Mouse (Mus musculus): ENCODE results near the gene Upk3b.
A peak's percentile ranks its signal among the peaks of the same experiment; 100 is the strongest.

Upk3b gene

DNA sequence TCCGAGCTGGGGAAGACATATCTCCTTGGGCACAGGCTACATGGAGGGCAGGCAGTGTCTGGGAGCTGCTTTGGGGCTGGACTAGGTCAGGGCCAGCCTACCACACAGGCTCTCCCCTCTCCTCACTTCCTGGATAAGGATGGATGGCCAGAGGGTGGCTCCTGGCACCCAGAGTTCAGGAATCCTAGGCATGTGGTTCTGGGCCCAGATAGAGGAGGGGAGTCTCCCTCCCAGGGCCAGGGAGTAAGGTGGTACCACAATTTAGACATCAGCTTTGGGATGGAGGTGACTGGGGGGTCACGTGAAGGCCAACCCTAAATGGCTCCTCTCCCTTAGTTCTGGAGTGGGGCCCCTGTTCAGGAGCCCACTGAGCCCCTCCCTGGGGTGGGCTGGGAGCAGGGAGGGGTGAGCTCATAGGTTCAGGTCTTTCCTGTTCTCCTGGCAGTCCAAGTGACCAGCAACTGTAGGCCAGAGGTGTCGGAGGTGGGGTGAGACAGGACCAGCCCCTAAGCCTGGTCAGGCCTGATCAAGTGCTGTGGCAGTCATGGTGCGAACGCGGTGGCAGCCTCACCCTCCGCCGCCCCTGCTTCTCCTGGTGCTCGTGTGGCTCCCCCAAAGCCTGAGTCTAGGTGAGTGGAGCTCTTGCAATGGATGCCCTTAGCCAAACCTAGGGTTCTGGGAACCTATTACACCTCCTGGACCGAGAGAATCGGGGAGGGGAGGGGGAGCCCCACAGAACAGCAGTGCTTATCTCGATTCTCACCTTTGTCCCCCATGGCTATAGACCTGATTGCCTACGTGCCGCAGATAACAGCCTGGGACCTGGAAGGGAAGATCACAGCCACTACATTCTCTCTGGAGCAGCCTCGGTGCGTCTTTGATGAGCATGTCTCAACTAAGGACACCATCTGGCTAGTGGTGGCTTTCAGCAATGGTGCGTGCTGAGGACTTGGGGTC is at the start of gene Upk3b:
Gene Upk3b (plus strand): TSS at position 239 of the 957 bp plus-strand sequence.
- peak in 1 of 2 experiments; percentile 43 for DNase-seq (ENCODE audit: low spot score in 2 of 2)

DNA sequence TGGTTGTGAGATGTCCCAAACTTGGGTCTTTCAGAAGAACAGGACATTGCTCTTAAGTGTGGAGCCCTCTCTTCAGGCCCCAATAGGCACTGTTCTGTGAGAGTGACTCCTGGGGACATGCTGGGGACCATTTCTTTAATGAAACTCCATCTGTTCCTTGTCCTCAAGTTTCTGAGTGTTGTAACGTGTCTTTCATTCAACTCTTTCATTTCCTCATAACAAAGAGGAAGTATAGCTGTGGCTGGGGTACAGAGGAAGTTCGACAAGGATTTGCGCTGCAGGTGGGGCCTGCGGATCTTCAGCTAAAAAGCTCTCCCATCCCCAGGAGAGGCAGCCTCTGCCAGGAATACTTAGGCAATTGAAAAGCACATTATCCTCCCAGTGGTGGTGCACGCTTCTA is 47.7 kb upstream of the Upk3b start:
- no peak for DNase-seq (ENCODE audit: low spot score in 2 of 2)

DNA sequence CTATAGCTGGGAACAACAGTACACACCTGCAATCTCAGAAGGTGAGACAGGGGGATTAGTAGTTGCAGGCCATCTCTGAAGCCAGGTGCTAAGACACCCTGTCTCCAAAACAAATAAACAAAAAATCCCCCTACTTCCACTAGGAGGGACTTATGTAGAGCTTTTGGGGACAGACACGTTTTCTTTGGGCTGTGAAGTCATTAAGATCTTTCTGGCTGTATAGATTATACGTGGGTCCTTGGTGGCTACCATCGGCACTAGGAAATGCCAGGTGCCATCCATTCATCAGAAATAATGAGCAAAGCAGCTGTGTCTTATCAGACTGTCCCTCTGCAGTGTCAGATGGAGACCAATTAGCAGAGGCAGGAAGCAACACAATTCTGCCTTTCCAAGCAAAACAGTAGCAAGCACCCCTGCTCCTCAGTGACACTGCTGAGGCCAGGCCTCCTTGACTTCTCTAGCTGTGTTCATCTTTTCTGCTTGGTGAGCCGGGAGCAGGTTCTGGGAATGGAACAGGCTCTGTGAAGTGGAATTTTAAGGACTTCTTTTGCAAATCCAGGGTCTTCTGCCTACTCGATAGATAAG is 44.8 kb upstream of the Upk3b start:
- no peak for DNase-seq (ENCODE audit: low spot score in 2 of 2)

DNA sequence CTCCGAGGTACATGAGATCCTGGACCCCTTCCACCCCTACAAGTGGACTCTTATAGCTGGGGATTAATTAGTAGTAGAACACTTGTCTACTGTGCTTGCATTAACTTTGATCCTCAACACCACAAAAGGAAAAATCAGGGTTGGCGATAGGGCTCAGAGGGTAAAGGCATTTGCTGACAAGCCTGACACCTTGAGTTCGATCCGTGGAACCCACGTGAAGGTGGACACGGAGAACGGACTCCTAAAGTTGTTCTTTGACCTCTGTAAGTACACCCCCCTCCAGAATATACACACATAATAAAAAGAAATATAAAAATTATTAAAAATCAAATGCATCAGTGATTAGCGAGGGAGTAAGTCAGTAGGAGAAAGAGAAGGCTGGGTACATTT is 44.0 kb upstream of the Upk3b start:
- DNase-seq (ENCODE audit: low spot score in 2 of 2) = no peak

DNA sequence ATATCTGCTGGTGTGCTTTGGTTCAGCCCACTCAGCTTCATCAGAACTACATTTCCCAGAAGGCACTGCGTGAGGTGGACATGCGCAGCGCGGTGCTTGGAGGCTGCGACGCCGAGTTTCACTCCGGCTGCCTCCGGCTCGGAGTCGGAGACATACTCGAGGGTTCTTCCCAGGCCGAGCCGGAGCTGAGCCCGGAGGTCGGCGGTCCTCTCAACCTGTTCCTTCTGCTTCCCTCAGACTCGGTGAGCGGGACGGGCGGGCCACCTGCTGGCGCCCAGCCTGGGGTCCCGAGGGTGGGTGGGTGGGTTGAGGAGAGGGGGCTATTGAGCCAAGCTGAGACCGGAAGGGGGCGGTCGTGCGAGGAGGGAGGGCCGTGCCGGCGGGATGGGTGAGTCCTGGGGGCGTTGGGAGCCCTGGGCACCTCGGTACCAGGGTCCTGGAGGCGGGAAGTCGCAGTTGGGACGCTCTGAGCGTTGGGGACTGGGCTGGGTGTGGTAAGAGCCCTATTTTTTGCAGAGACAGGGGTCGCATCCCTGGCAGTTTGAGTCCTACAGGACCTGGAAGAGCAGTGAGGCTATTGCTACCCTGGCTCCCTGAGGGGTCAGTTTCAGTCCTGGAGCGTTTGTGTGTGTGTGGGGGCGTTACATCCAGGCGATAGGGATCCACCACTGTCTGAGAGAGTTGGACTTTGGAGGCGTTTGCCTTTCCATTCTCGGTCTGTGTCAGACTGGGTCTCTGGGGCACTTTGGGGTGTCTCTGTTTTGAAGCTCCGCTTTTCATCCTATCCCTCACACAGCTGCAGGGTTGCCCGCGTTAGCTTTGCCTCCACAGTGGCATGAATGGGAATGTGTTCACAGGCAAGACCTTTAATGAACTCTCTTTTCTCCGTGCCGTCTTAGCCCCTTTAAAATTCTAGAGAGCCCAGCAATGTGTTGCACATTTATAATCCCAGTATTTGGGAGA is 43.3 kb upstream of the Upk3b start, which contains the start of gene Dtx2:
Gene Dtx2 (plus strand): TSS at position 76 of the 963 bp plus-strand sequence.
- DNase-seq (ENCODE audit: low spot score in 2 of 2) = peak; percentile 85 to 90

DNA sequence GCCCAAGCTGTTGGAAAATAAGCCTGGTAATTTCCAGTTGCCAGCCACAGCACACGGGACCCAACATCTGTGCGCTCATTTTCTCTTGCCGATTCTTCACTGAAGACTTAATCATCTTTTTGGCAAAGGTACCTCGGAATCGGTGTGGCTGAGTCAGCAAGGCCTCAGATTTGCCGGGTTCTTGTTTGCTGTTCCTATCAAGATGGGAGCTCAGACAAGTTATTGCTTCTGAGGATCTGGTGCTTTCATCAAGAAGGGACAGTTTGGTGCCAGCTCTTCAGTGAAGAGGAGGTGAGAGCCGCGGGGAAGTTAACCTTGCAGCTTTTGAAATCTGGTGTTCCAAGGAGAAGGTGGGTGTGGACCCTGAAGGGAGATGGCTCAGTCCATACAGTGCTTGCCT is 42.1 kb upstream of the Upk3b start:
- DNase-seq (ENCODE audit: low spot score in 2 of 2) = no peak

DNA sequence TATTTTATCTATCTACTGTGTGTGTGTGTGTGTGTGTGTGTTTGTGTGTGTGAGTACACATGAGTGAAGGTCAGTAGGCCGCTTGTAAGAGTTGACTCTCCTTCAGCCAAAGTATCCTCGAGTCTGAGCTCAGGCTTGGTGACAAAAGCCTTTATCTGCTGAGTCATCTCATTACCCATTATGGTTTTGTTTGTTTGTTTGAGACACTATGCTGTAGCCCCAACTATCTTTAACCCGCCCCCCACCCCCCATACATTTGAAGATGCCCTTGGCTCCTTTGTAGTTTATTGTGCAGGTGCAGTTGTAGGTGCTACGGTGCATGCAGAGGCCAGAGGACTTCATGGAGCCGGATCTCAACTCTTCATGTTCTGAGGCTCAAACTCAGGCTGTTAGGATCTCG is 37.1 kb upstream of the Upk3b start:
- DNase-seq (ENCODE audit: low spot score in 2 of 2) = no peak

DNA sequence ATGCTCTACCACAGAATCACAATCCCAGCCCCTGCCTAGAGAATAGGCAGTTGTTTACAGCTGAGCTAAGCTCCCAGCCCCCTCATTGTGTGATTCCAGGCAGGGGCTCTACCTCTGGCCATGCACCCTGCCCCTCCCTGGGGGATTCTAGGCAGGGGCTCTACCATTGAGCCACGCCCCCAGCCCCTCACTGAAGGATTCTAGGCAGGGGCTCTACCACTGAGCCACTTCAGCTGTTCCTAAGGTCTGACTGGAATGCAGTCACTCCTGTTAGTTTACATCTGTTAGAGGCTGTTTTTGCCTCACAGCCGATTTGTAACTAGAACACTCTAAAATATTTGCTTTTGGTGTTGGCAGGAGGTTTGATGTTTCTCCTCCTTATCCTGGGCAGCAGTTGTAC is 36.0 kb upstream of the Upk3b start:
- DNase-seq (ENCODE audit: low spot score in 2 of 2) = no peak

DNA sequence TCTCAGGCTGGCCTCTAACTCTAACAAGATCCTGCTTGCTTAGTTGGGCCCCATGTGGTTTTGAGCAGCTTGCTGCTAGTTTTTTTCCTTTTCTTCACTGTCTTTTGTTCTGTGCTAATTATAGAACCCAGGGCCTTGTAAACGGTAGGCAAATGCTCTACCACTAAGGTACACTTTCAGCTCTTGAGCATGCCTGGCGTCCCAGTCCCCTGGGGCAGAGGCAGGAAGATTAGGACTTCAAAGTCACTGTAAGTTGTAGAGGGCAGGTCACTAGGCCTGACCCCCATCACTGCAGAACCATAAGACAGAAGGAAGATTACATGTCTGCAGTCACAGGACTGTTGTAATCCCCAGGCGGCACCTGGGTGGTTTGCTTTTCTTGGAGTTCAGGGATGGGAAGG is 35.5 kb upstream of the Upk3b start:
- no peak for DNase-seq (ENCODE audit: low spot score in 2 of 2)

DNA sequence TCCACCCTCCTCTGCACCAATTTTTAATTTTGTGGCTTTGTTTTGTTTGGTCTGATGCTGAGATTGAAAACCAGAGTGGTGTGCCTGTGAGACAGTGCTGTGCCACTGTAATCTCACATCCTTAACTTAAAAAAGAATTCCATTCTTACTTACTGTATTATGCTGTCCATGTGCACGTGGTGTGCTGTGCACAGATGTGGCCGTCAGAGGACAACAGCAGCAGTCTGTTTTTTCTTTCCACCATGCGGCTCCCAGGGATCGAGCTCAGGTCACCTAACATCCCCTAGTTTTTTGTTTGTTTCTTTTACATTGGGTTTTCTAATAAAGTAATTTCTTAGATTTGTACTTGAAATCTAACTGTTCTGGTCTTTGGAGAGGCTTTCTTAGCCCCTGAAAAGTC is 33.8 kb upstream of the Upk3b start:
- DNase-seq (ENCODE audit: low spot score in 2 of 2) = no peak

DNA sequence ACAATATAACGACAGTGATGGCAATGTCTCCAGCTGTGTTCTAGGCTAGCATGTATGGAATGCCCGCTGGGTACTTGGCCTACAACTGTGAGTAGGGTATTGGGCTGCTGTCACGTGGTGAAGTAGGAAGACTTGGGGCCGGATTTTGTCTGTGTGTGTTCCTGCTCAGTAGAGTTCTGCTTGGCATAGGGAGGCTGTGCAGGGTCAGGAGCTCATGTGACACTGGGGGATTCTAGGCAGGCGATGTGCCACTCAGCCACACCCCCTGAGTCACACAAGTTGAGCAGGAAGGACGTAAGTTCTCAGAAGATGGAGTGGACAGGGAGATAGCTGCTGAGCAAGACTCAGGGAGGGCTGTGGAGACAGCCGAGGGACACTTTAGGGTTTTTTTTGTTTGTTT is 30.6 kb upstream of the Upk3b start:
- no peak for DNase-seq (ENCODE audit: low spot score in 2 of 2)

DNA sequence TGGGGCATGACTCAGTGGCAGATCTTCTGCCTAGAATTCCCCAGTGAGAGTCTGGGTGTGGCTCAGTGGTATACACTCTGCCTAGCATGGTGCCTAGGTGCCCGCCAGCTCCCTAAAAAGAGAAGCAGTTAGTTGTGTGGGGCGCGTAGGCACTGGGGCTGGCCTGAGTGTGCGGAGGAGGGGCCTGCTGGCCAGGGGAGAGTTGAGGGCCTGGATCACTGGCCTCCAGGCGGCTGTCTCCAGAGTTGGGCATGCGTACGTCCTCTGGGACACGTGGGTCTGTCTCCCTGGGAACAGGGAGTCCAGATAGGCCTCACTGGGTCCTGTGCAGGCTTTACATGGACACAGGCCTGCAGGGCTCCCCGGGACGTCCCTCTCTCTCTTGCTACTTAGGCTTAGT is 23.4 kb upstream of the Upk3b start:
- DNase-seq (ENCODE audit: low spot score in 2 of 2) = peak in 1 of 2 experiments; percentile 33

DNA sequence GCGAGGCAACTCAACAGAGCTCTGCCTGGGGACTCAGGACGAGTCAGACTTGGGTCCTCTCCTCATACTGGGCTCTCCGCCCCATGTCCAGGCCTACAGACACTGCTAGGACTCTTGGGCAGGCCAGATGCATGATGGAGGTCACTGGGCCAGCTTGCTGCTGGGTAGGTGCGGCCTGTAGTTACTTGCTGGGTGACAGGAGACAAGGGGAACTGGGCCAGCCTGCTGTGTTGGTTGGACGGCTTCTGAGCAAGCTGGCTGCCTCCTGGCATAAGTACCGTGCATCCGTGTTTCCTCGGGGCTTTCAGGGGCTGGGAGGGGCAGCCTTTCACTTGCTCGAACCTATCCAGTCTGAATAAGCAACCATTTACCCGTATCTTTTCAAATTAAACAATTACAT is 22.7 kb upstream of the Upk3b start:
- DNase-seq (ENCODE audit: low spot score in 2 of 2) = peak in 1 of 2 experiments; percentile 33

DNA sequence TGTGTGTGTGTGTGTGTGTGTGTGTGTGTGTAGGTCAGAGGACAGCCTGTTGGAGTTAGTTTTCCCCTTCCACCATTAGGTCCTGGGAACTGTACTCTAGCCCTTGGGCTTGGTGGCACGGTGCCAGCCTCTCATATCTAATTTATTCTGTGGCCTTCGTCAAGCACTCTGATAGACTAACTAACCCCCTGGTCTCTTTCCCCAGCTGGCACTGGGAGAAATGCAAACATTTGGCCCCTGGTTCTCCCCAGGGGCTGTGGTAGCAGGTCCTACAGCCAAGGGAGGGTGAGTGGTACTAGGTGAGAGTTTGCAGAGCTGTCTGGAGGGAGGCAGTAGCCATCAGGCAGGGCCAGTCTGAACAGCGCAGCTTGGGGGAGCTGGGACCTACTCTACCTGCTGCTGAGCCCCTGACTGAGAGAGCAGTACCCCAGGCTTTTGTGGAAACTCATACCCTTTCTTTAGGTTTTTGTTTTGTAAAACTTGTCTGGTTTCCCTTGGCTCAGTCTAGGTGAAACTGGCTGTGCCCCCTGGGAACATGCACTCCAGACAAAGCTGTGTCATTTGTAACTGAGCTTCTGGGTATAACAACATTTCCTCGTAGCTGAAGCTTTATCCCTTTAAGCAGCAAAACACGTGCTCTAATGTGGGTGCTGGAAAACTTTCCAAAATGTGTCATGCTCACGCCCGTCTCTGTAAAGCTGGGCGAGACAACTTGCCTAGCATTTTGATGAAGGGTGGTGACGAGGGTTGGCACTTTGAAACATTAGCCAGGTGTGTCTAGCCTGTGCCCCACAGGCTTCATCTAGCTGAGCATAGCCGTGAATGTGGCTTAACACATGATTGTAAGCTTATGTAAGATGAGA is 22.1 kb upstream of the Upk3b start:
- DNase-seq (ENCODE audit: low spot score in 2 of 2) = no peak

DNA sequence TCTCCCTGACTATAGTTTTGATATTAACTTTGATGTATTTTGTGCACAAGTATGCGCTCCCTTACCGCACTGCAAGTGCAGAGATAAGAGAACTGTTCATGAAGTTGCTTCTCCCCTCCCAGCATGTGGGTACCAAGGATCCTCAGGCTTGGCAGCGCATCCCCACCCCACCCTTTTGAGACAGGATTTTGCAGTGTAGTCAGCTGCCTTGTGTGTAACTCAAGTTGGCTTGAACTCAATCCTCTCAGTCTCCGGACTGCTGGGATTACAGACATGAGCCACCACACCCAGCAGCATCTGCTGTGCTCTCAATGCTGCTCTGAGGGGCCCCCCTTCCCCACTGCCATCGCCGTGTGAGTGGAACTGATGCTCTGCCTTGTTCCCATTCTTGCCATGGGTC is 21.0 kb upstream of the Upk3b start:
- no peak for DNase-seq (ENCODE audit: low spot score in 2 of 2)

DNA sequence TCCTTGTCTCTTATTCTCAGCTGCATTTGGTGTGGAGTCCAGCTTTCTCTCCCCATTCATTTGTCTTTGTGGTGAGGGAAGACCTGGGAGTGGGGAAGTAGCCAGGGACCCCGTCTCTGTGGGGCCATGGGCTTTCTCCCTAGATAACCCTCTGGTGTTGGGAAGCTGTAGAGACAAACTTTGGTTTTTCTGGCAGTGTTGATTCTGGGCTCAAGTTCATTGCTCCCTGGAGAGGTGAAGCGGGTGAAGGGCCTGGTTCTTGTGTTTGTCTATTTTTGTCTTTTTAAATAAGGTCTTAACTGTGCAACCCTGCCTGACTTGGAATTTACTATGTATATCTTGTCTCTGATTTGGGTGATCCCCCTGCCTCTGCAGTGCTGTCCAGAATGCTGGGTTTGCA is 19.6 kb upstream of the Upk3b start:
- DNase-seq (ENCODE audit: low spot score in 2 of 2) = no peak

DNA sequence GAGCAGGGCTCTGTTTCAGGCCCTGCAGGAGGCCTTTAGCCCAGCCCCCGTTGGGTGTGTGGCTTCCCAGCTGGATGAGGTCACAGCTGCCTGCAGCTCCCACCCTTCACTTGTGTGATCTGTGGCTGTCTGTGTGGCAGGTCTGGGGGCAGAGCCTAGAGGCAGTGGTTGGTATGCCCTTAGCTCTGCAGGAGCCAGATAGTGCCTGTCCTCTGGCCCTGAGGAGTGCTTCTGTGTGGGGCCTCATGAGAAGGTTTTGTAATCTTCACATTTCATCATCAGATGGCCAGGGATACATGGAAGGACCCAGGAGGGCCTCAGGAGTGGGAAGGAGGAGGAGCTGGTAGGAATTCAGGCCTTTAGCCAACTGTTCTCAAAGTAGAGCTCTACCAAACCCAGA is 18.4 kb upstream of the Upk3b start:
- no peak for DNase-seq (ENCODE audit: low spot score in 2 of 2)

DNA sequence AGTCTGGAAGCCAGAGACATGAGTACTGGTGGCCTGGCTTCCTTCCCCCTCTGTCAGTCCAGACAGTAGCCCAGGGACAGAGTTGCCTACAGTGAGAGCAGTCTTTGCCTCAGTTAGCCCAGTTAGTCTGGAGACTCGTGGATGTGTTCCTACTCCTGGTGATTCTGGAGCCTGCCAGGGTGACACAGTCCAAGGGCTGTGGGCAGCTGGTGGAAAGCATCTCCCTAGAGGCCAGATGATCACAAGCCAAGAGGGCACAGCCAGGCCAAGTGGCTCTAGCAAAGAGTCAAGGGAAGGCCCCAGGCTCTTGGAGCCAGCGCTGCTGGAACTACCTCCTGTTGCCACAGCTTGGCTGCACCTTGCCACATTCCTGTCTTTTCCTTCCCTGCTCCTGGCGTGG is 12.6 kb upstream of the Upk3b start:
- DNase-seq (ENCODE audit: low spot score in 2 of 2) = no peak

DNA sequence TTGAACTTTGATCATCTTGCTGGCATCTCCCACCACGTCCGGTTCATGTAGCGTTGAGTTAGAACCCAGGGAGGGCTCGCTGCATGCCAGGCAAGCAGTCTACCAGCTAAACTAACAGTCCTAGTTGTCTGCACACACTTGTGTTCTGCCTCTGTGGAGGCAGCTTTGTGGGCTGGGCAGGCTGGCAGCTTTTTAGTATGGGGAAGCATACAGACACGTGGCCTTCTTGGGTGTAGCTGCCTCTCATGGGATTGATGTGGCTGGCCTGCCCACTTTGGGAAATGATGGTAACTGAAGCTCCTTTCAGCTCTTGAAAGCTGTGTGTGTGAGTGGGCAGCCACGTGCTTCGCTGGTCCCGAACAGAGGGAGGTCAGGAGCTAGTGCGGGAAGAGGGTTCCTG is 11.4 kb upstream of the Upk3b start:
- DNase-seq (ENCODE audit: low spot score in 2 of 2) = no peak

DNA sequence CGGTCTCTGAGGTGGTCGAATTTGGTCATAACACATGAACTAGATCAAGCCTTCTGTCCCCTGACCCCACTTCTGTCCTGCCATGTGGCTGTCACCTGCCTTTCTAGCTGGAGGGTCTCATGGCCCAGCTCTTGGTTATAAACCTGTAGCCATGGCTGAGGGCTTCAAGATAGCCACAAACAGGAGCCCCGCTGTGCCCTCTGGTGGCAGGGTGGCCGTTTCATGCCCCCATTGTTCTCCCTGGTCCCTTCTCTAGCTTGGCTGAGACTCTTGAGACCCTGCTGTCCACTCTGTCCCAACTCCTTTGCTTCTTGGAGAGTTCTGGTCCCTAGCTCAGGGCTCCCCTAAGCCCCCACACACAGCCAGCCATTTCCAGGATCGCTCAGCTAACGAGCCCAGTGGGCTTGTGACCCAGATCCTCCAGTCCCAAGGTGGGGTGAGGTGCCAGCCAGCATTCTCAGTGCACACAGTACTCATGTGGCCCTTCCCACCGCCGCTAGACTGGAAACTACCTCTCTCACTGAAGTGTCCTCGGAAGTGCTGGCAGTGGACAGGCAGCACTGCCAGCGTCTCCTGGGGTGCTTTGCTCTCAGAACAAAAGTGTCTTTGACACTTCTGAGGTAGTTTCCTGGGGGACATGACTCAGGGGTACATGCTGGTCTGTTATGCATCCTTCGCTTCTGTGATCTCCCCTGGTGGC is 10.5 kb upstream of the Upk3b start:
- no peak for DNase-seq (ENCODE audit: low spot score in 2 of 2)

DNA sequence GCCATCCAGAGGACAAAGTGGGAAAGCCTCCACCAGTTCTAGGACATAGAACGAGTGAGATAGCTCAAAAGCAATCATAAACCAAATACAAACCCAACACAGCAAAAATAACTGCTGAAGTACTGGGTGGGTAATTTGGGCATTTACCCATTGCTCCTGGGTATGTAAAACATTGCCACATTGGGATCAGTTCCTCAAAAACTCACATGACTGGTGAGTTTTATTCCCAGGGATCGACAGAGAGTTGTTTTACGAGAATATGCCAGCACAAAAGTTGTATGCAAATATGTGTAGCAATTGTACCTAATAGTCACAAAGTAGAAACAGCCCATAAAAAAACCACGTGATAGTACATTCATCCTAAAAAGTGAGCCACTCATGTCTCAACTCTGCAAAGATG is 3.4 kb upstream of the Upk3b start:
- no peak for DNase-seq (ENCODE audit: low spot score in 2 of 2)

Measured in urinary bladder, postnatal 4 days (tissue).